Mouse (Mus musculus): ENCODE measurements around the gene Nostrin. TPM values are rescaled to one million over a fixed set of nuclear protein-coding genes. Genes with fewer than 3 reads are reported as not detected.

Gene Nostrin
- polyA plus RNA-seq, 1 experiment: not detected

DNA sequence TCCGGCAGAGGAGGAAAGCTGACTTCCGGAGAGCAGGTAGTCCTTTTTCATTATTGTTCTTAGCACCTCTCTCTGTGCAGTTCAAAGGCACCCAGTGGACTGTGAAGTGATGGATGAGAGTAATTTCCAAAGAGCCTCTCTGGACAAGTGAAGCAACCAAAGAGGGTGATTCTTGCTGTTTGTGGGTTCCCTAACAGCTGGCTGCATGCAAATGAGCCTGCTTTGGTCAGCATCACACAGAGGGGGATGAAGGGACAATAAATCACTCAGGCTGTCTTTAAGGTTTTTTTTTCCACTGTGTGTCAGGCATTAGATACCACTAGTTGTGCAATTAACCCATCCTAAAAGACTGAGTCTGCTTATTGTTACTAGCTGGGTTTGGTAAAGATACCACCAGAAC lies 15.9 kb upstream of the Nostrin start:
- Histone ChIP-seq H3K4me3 (ENCODE audit: insufficient read depth, low read depth, low read length) (no peak overlapping the region), H3K4me1 (ENCODE audit: control insufficient read depth, insufficient read depth, low read length) (no peaks in the 10 kb centered on the region), H3K27ac (ENCODE audit: insufficient read depth, low read depth, low read length) (no peak overlapping the region)
- TF ChIP-seq CTCF (IDR thresholded peaks at IDR 0.05; ENCODE audit: insufficient read depth, low read depth, low read length) (no peak), POLR2A (IDR thresholded peaks at IDR 0.05; ENCODE audit: insufficient read depth, low read depth, low read length) (no peak)
- 86% methylated on average over 2 of the region's 2 CpGs for WGBS

DNA sequence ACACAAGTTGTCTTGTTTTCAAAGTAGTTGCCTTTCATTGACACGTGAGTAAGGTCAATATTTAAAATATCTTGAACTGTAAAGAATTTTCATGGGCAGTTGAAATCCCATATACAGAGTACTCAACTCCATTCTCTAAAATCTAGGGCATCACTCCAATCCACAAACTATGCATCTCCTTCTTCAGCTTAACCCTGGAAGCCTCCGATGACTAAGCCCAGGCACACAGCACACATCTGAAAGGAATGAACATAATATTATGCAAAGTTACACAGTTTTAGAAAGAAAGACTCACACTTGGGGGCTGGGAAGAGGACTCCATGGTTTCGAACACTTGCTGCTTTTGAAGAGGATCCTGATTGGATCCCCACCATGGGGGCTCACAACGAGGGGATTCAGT lies 13.9 kb upstream of the Nostrin start:
- Histone ChIP-seq H3K27ac (ENCODE audit: insufficient read depth, low read depth, low read length) (no peak overlapping the region), H3K4me1 (ENCODE audit: control insufficient read depth, insufficient read depth, low read length) (no peaks in the 10 kb centered on the region), H3K4me3 (ENCODE audit: insufficient read depth, low read depth, low read length) (no peak overlapping the region)
- no peak for TF ChIP-seq CTCF (IDR thresholded peaks at IDR 0.05; ENCODE audit: insufficient read depth, low read depth, low read length)
- no peak for TF ChIP-seq POLR2A (IDR thresholded peaks at IDR 0.05; ENCODE audit: insufficient read depth, low read depth, low read length)
- WGBS: 72% methylated on average over 4 of the region's 4 CpGs

DNA sequence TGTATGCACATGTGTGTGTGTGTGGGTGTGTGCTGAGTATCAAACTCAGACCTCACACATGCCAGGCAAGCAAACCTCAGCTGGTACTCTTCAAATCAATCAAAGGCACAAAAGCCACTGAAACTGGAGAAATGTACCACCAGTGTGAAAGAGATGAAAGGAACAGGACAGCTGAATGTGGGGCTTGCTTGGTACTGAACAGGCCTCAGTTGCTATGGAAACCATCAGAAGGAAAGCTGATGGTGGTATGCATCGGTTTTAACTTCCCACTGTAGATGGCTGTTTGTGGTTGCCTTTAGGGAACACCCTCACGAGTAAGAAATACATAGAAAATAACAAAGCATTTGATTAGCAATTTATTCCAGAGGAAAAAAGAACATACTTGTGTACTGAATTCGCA lies 10.2 kb upstream of the Nostrin start:
- WGBS: 46% methylated on average over 3 of the region's 3 CpGs
- H3K4me3 ChIP-seq (ENCODE audit: insufficient read depth, low read depth, low read length): no peak overlapping the region
- H3K4me1 ChIP-seq (ENCODE audit: control insufficient read depth, insufficient read depth, low read length): peaks cover 3% of the 10 kb centered on the region
- H3K27ac ChIP-seq (ENCODE audit: insufficient read depth, low read depth, low read length): no peak overlapping the region
- TF ChIP-seq POLR2A (IDR thresholded peaks at IDR 0.05; ENCODE audit: insufficient read depth, low read depth, low read length) (no peak), CTCF (IDR thresholded peaks at IDR 0.05; ENCODE audit: insufficient read depth, low read depth, low read length) (no peak)

DNA sequence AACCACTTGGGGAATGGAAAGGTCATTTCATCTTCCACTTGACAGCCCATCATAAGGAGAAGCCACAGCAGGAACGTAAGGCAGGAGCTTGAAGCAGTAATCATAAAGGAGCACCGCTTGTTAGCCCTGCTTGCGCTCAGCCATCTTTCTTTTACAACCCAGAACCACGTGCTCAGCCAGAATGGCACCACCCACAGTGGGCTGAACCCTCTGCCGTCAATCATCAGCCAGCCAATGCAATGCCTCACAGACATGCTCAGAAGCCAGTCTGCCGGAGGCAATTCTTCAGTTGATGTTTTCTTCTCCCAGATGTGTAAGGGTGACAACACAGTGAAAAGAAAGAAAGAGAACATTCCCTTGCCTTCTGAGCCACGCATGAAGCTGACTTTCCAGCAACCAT lies 7.3 kb upstream of the Nostrin start:
- TF ChIP-seq POLR2A (IDR thresholded peaks at IDR 0.05; ENCODE audit: insufficient read depth, low read depth, low read length) (no peak), CTCF (IDR thresholded peaks at IDR 0.05; ENCODE audit: insufficient read depth, low read depth, low read length) (no peak)
- H3K27ac ChIP-seq (ENCODE audit: insufficient read depth, low read depth, low read length): no peak overlapping the region
- WGBS: 78% methylated on average over 7 of the region's 7 CpGs
- H3K4me3 ChIP-seq (ENCODE audit: insufficient read depth, low read depth, low read length): no peak overlapping the region
- H3K4me1 ChIP-seq (ENCODE audit: control insufficient read depth, insufficient read depth, low read length): peaks cover 3% of the 10 kb centered on the region

DNA sequence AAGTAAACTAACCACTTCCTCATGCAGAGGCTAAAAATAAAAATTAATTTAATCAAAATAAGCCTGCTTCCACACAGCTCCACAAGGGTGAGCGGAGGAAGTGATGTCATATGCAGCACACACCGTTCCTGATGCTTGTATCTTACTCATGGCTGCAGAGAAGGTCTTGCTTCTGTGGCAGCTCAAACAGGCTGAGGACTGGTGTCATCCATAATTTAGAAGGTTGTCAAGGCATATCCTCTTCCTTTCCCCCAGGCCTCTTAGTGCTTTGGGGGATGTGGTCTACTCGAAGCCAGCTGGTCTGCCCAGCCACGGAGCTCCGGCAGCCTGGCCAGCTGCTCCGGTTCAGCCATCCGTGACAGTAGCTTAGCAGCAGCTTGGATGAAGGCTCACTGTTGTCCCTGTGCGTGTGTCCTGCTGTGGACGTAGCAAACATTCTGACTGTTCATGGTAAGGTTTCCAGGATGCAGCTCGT lies 6.6 kb upstream of the Nostrin start:
- 52% methylated on average over 10 of the region's 10 CpGs for WGBS
- H3K27ac ChIP-seq (ENCODE audit: insufficient read depth, low read depth, low read length): no peak overlapping the region
- H3K4me3 ChIP-seq (ENCODE audit: insufficient read depth, low read depth, low read length): no peak overlapping the region
- peaks cover 3% of the 10 kb centered on the region for H3K4me1 ChIP-seq (ENCODE audit: control insufficient read depth, insufficient read depth, low read length)
- TF ChIP-seq CTCF (IDR thresholded peaks at IDR 0.05; ENCODE audit: insufficient read depth, low read depth, low read length) (no peak), POLR2A (IDR thresholded peaks at IDR 0.05; ENCODE audit: insufficient read depth, low read depth, low read length) (no peak)

DNA sequence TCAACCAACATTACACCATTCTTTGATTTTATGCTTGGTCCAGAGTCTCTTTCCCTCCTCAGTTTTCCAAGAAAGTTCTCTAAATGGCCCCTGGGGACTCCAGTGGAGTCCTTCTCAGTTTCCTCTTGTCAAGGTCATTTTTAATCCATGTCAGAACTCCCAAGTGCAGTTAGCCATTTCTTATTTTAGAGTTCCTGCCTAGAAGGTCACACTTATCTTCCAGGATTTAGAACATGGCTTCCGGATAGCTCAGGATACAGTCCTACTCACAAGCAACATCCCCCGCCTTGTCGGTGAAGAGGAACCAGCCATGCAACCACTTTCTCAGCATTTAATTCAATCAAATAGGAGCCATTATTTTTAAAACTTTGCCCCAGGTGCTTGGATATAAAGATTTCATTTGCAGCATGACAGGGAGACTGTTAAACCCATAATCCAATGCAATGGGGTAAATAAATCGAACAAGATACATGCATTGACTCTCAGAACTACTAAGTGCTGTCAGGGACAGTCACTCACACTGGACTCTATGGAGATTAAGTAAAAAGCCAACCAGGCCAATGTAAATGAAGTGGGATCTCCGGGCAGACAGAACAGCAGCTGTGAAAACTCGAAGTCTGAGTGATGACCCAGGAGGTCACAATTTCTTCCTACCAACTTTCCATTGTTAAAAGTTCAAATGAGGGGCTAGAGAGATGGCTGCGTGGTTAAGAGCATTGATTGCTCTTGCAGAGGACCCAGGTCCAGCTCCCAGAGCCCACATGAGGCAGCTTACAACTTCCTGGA lies 6.0 kb upstream of the Nostrin start:
- no peak for TF ChIP-seq CTCF (IDR thresholded peaks at IDR 0.05; ENCODE audit: insufficient read depth, low read depth, low read length)
- TF ChIP-seq POLR2A (IDR thresholded peaks at IDR 0.05; ENCODE audit: insufficient read depth, low read depth, low read length): no peak
- no peak overlapping the region for H3K27ac ChIP-seq (ENCODE audit: insufficient read depth, low read depth, low read length)
- WGBS: 90% methylated on average over 7 of the region's 7 CpGs

DNA sequence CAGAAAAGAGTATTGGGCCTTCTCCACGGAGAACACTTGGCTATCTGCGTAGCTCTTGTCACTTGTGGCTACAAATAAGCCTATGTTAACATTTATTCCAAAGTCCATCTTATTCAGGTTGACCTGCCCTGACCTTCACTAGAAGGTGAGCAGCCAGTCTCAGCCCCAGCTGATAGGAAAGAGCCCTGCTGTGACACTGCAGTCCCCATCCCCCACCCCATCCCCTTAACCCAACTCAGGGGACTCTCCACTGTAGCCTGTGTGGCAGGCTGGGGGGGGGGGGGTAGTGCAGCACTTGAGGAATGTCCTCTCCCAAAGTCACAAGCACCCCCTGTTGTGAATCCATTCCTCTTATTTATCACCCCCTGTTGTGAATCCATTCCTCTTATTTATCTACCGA lies 3.6 kb upstream of the Nostrin start:
- 90% methylated on average over 3 of the region's 3 CpGs for WGBS
- TF ChIP-seq POLR2A (IDR thresholded peaks at IDR 0.05; ENCODE audit: insufficient read depth, low read depth, low read length): no peak
- TF ChIP-seq CTCF (IDR thresholded peaks at IDR 0.05; ENCODE audit: insufficient read depth, low read depth, low read length): no peak
- Histone ChIP-seq H3K27ac (ENCODE audit: insufficient read depth, low read depth, low read length) (no peak overlapping the region), H3K4me3 (ENCODE audit: insufficient read depth, low read depth, low read length) (no peak overlapping the region), H3K4me1 (ENCODE audit: control insufficient read depth, insufficient read depth, low read length) (peaks cover 3% of the 10 kb centered on the region)

More for the DNA sequence above, 6.0 kb upstream of the Nostrin start:
- Histone ChIP-seq H3K4me1 (ENCODE audit: control insufficient read depth, insufficient read depth, low read length) (peaks cover 3% of the 10 kb centered on the region), H3K4me3 (ENCODE audit: insufficient read depth, low read depth, low read length) (no peak overlapping the region)

DNA sequence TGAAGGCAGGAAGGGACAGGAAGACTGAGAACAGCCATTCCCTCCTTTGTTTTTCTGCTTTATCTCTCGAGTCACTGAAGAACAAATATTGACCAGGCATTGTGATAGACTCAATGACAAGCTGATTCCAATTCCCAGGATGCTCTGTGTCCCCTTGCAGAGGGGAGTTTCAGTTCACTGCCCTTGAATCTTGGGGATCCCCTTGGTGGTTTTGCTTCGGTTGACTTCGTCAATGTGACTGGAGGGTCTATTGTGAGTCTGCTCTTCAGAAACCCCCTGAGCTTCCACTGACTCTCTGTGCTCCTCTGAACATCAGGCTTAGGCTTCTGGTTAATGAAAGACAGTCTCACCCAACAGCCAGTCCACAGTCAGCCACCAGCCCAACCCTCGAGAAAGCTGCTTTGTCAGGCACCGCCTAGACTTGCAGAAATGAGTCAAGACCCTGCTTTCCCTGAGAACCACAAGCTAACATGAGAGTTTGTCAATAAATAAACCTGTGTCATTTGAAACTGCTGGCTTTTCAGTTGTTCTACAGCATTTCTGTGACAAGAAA lies 3.0 kb upstream of the Nostrin start:
- 80% methylated on average over 5 of the region's 5 CpGs for WGBS
- Histone ChIP-seq H3K27ac (ENCODE audit: insufficient read depth, low read depth, low read length) (no peak overlapping the region), H3K4me1 (ENCODE audit: control insufficient read depth, insufficient read depth, low read length) (peaks cover 3% of the 10 kb centered on the region), H3K4me3 (ENCODE audit: insufficient read depth, low read depth, low read length) (no peak overlapping the region)
- TF ChIP-seq POLR2A (IDR thresholded peaks at IDR 0.05; ENCODE audit: insufficient read depth, low read depth, low read length) (no peak), CTCF (IDR thresholded peaks at IDR 0.05; ENCODE audit: insufficient read depth, low read depth, low read length) (no peak)

DNA sequence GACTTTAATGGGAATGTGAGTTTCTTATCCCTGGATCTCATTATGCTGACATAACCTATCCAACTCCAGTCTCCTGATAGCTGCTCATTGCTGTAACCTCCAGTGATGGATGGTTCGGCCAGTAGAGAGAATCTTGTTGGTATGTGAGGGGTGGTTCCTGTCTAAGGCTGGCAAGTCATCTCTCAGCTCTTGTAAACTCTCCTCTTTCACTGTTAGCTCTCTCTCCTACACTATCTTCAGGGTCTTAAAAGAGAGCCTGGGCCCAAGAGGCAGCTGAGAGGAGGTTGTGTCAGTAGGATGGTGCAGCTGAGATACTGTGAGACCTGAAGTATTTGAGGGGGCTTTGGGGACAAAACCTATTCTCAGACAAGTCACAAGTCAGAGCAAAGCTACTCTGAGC lies 1.4 kb upstream of the Nostrin start:
- TF ChIP-seq CTCF (IDR thresholded peaks at IDR 0.05; ENCODE audit: insufficient read depth, low read depth, low read length): no peak
- TF ChIP-seq POLR2A (IDR thresholded peaks at IDR 0.05; ENCODE audit: insufficient read depth, low read depth, low read length): no peak
- Histone ChIP-seq H3K4me1 (ENCODE audit: control insufficient read depth, insufficient read depth, low read length) (peaks cover under 1% of the 10 kb centered on the region; the same call in 1 of the 2 replicates), H3K4me3 (ENCODE audit: insufficient read depth, low read depth, low read length) (no peak overlapping the region), H3K27ac (ENCODE audit: insufficient read depth, low read depth, low read length) (no peak overlapping the region)
- 95% methylated on average over 1 of the region's 1 CpGs for WGBS

Data from olfactory bulb, adult 2 months (tissue).